Mouse (Mus musculus): ENCODE data around the gene Slc15a5.

DNA sequence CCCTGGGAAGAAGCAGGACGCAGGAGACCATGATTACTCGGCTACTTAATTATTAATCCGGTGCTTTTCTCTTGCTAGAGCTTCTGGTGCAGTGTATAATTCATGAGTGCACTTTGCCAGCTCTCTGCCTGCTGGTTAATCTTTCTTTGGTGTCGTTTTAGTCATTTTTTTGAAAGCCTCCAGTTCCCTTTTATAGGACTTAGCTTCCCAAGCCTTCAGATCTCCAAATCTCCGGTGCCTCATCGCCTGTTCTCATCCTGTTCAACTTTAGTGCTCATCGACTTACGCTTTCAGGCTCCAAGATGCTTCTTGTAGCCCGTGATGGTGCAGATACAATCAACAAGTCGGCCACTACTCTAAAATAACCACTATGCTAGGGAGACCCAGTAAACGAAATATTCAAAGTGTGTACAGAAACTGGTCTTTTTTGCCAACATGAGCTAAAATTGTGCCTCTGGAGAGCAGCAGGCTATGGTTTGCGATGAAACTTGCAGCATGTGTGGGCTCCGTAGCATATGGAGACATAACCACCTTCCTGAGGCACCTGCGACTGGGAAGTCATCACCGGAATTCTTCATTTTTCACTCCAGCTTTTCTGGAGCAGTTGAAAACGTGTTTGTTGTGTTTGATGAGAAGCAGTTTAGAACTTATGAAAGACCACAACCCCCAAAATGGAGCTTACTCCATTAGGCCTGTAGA lies 64.6 kb downstream of the Slc15a5 start:
- no peak for TF ChIP-seq CTCF (IDR thresholded peaks at IDR 0.05; ENCODE audit: low read depth)
- TF ChIP-seq EP300 (IDR thresholded peaks at IDR 0.05; ENCODE audit: low read depth): no peak
